Mouse (Mus musculus) splenic B cell, adult 2 months (primary cell): ENCODE data around the gene Pgls.

Experiments used
- DNase-seq: peaks from one replicate; pipeline ENCODE4 v3.0.0-alpha.2; 2011; ENCODE audit warnings: low read depth, low spot score
- H3K27me3 ChIP-seq: 2 replicates; pipeline ENCODE4 v1.6.1; 2012; ENCODE audit warnings: mild to moderate bottlenecking, low read length, moderate library complexity, mixed read lengths; ENCODE audit not compliant: control insufficient read depth, poor library complexity, insufficient read depth, severe bottlenecking
- H3K36me3 ChIP-seq: 2 replicates; pipeline ENCODE4 v1.6.1; 2012; ENCODE audit warnings: mild to moderate bottlenecking, low read length, moderate library complexity, mixed read lengths; ENCODE audit not compliant: control insufficient read depth, poor library complexity, insufficient read depth, severe bottlenecking

Gene Pgls

DNA sequence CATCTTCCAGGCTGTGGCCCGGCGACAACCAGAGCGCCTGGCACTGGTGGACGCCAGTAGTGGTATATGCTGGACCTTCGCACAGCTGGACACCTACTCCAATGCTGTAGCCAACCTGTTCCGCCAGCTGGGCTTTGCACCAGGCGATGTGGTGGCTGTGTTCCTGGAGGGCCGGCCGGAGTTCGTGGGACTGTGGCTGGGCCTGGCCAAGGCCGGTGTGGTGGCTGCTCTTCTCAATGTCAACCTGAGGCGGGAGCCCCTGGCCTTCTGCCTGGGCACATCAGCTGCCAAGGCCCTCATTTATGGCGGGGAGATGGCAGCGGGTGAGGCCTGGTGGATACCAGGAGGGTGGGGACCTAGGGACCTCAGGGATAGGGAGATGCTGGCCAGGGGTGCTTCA lies 12.5 kb upstream of the Pgls start:
- Histone ChIP-seq H3K36me3 (no peaks in the 10 kb centered on the region), H3K27me3 (no peaks in the 10 kb centered on the region)
- DNase-seq, result no peak

GRCm38 (mm10) chr8:71580201-71580600 lies 11.8 kb upstream of the Pgls start:
- DNase-seq, result no peak
- Histone ChIP-seq H3K36me3 (no peaks in the 10 kb centered on the region), H3K27me3 (no peaks in the 10 kb centered on the region)

DNA sequence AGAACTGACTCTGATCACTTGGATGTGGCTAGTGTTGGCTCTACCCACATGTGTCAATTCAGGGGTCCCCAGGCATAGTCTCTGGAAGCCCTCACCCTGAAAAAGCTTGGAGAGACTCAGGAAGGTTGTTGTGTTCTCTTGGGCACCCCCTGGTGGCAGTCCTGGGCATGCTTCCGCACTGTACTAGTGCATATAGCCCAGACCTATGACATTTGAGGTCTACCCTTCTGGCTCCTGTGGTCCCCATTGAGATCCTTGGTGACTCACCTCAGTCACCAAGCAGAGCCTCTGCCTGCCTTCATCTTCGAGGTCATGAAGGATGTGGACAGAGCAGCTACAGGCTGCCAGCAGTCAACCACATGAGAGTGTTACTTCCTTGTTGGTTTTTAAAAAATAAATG lies 5.1 kb upstream of the Pgls start:
- H3K36me3 ChIP-seq, result no peaks in the 10 kb centered on the region
- DNase-seq, result peak; percentile 52
- no peaks in the 10 kb centered on the region for H3K27me3 ChIP-seq

- DNase-seq, result no peak
- no peaks in the 10 kb centered on the region for H3K36me3 ChIP-seq
- H3K27me3 ChIP-seq, result no peaks in the 10 kb centered on the region
These were observed 3.2 kb upstream of the Pgls start for GRCm38 (mm10) chr8:71588762-71589161.

- Histone ChIP-seq H3K36me3 (no peaks in the 10 kb centered on the region), H3K27me3 (no peaks in the 10 kb centered on the region)
- no peak for DNase-seq
These were observed 959 bp upstream of the Pgls start for GRCm38 (mm10) chr8:71591017-71591416.

- no peaks in the 10 kb centered on the region for H3K27me3 ChIP-seq
- peak; percentile 72 for DNase-seq
- no peaks in the 10 kb centered on the region for H3K36me3 ChIP-seq
These were observed 596 bp downstream of the Pgls start for GRCm38 (mm10) chr8:71592374-71593170.

DNA sequence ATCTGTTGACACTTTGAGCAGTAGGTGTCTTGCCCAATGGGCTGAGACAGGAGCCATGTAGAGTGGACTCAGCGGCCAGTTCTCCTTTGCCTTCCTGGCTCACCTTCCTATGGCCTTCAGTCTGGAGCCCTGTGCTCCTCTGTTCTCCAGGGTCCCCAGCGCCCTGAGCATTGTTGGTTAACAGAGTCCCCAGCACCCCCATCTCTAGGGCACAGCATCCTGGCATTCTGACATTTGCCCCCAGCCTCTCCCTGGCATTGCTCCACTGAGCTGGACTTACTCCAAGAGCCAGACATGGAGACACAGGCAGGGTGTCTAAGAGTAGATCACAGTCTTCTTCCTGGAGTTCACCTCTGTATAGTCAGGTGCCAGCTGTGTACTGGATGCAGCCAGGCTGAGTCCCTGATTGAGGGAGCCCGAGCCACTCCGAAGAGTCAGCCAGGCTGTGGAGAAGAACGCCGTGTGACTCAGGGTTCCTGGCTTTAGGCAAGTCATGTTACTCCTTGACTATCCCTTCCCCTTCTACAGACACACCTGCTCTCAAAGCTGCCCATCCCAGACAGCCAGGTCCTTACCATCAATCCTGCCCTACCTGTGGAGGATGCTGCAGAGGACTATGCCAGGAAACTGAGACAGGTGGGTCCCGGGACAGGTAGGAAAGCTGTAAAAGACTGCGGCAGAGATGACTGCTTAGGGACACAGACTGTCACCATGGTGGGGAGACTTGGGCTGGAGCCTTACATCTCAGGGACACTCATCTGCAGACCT lies 1.8 kb downstream of the Pgls start:
- Histone ChIP-seq H3K27me3 (no peaks in the 10 kb centered on the region), H3K36me3 (no peaks in the 10 kb centered on the region)
- DNase-seq, result no peak

DNA sequence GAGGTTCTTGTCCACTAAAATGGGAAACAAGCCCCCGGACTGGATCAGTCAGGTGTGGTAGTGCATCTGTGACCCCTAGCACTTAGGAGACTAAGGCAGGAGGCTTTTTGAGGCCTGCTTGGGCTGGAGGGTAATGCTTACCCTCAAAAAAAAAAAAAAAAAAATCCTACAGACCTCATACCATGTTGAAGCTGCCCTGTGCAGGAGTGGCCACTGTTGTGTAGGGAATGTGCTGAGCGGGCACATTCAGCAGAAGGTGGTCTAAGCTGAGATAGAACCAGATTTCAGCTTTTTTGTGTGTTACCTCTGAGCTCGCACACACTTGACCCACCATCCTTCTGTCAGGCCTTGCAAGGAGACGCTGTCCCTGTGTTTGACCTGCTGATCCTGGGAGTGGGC lies 2.3 kb downstream of the Pgls start:
- no peaks in the 10 kb centered on the region for H3K27me3 ChIP-seq
- no peak for DNase-seq
- H3K36me3 ChIP-seq, result no peaks in the 10 kb centered on the region

DNA sequence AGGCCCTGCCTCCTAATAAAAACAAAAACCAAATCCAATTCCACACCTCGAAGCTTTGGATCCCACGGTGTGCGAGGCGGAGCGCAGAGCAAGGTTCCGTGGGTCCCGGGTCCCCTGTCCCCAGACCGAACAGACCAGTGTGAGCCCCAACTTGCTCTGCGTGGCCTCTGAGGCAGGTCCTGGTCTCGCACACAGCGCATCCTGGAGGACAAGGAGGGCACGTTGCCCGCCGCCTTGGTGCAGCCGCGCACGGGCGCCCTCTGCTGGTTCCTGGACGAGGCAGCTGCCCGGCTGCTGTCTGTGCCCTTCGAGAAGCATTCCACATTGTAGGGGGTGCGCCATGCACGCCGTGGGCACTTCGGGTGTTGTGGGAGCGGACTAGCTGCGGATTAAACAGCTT lies 3.9 kb downstream of the Pgls start:
- peaks cover 2% of the 10 kb centered on the region; the same call in 1 of the 2 replicates for H3K36me3 ChIP-seq
- H3K27me3 ChIP-seq, result no peaks in the 10 kb centered on the region
- DNase-seq, result peak; percentile 92

DNA sequence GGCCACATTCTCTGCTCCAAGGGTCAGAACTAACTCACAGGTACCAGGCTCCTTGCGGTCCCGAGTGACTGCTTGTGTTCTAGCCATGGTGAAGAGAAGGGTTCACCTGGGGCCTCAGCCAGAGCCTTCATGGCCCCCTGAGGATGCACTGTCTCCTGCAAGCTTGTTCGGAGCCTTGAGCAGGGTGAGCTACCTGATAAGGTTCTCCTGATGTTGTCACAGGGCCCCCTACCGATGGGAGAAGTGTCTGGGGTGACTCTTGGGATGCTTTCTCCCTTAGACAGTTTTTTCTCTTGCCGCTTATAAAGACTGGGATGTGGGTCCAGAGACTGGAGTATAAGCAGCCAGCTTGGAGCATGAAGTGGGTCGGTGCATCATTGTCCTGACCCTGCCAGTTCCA lies 4.4 kb downstream of the Pgls start:
- no peaks in the 10 kb centered on the region for H3K27me3 ChIP-seq
- DNase-seq, result peak; percentile 50
- H3K36me3 ChIP-seq, result peaks cover 2% of the 10 kb centered on the region; the same call in 1 of the 2 replicates

DNA sequence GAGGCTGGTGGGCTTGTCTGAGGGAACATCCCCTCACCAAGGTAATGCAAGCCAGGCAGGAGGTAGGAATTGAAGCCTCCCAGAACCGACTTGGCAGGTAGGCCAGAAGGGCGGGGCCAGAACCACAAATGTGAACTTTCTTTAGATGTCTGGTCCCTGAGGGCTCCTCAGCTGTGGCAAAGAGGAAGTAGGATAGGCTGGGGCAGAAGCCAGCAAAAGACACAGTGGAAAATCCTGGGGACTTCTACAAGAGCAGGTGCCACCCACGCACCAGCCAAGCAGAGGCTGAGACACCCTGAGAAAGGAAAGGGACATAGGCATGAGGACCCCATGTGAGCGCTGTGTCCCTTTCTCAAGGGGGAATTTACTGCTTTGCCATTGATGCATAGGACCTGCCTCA lies 4.8 kb downstream of the Pgls start:
- Histone ChIP-seq H3K27me3 (no peaks in the 10 kb centered on the region), H3K36me3 (peaks cover 2% of the 10 kb centered on the region; the same call in 1 of the 2 replicates)
- peak; percentile 92 for DNase-seq

GRCm38 (mm10) chr8:71597451-71597850 lies 5.5 kb downstream of the Pgls start, which contains the start of gene Fam129c:
Fam129c (plus strand) TSS chr8:71597648.
- Histone ChIP-seq H3K36me3 (peaks cover 2% of the 10 kb centered on the region; the same call in 1 of the 2 replicates), H3K27me3 (no peaks in the 10 kb centered on the region)
- peak; percentile 68 for DNase-seq

GRCm38 (mm10) chr8:71598375-71598774 lies 6.4 kb downstream of the Pgls start:
- Histone ChIP-seq H3K27me3 (no peaks in the 10 kb centered on the region), H3K36me3 (peaks cover 3% of the 10 kb centered on the region)
- no peak for DNase-seq

DNA sequence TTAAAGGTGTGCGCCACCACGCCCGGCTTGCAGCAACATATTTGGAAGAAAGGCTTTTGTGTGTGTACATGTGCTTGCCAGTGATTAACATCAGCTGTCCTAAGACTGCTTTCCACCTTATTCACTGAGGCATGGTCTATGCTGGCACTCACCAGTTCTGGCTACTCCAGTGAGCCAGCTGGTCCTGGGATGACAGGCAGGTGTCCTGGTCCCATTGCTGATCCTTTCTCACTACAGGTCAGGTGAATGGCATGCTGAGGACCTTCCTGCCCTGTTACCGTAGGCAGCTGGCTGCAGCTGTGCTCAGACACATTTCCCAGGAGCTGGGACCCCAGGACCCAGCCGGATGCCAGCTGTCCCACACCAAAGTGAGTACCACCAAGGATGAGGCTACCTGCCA lies 6.9 kb downstream of the Pgls start:
- DNase-seq, result no peak
- no peaks in the 10 kb centered on the region for H3K27me3 ChIP-seq
- H3K36me3 ChIP-seq, result peaks cover 5% of the 10 kb centered on the region

GRCm38 (mm10) chr8:71601939-71602665 lies 10.1 kb downstream of the Pgls start:
- H3K36me3 ChIP-seq, result peaks cover 10% of the 10 kb centered on the region
- peak; percentile 57 for DNase-seq
- H3K27me3 ChIP-seq, result no peaks in the 10 kb centered on the region
